Mouse (Mus musculus) hindbrain, postnatal 0 days (tissue): ENCODE measurements around the gene Lhfpl4. TPM values are rescaled to one million over a fixed set of nuclear protein-coding genes. Genes with fewer than 3 reads are reported as not detected.

ENCODE experiments used
- ATAC-seq: fragments of 200-750 bp; cut with Nextera tagmentation; 2 replicates; pipeline ENCODE4 v1.8.0; 2017; ENCODE audit warnings: mild to moderate bottlenecking, moderate TSS enrichment, moderate library complexity
- DNase-seq: peaks from one replicate; pipeline ENCODE4 v3.0.0-alpha.2; 2015; ENCODE audit warnings: low spot score
- H3K27ac ChIP-seq: fragments of 300-500 bp; sonication (generic); 2 replicates; pipeline ENCODE4 v1.5.1; 2014; ENCODE audit warnings: mild to moderate bottlenecking
- H3K27me3 ChIP-seq: fragments of 300-500 bp; sonication (generic); 2 replicates; pipeline ENCODE4 v1.6.1; 2014; ENCODE audit warnings: low read length, mixed read lengths; ENCODE audit not compliant: insufficient read depth
- H3K36me3 ChIP-seq: fragments of 300-500 bp; sonication (generic); 2 replicates; pipeline ENCODE4 v1.6.1; 2014; ENCODE audit warnings: low read length, mixed read lengths; ENCODE audit not compliant: insufficient read depth
- H3K4me1 ChIP-seq: fragments of 300-500 bp; sonication (generic); 2 replicates; pipeline ENCODE4 v1.6.1; 2014; ENCODE audit warnings: antibody characterized with exemption, low read length, mixed read lengths; ENCODE audit not compliant: insufficient read depth
- H3K4me2 ChIP-seq: fragments of 300-500 bp; sonication (generic); 2 replicates; pipeline ENCODE4 v1.6.1; 2014; ENCODE audit warnings: low read depth, mild to moderate bottlenecking, low read length, moderate library complexity, mixed read lengths
- H3K4me3 ChIP-seq: fragments of 300-500 bp; sonication (generic); 2 replicates; pipeline ENCODE4 v1.5.1; 2014; ENCODE audit warnings: low read length
- H3K9ac ChIP-seq: fragments of 300-500 bp; sonication (generic); replicated peaks from 2 replicates; pipeline ENCODE4 v1.6.1; 2014; ENCODE audit warnings: mild to moderate bottlenecking, low read length, moderate library complexity, mixed read lengths
- H3K9me3 ChIP-seq: fragments of 300-500 bp; sonication (generic); 2 replicates; pipeline ENCODE4 v1.6.1; 2016; ENCODE audit warnings: low read length, mixed read lengths
- CTCF ChIP-seq: IDR thresholded peaks from 2 replicates; pipeline ENCODE4 v1.5.1; 2016; ENCODE audit warnings: antibody characterized with exemption, control low read depth, low read depth
- WGBS: fragments of 180-500 bp; shearing (Covaris S2); extraction: QIAGEN DNeasy Blood & Tissue Kit; methylation state at CpG from one replicate; pipeline ENCODE4 v1.1.7; 2014; 5-methylcytosine and 5-hydroxymethylcytosine counted together
- polyA plus RNA-seq: library from polyadenylated mRNA; unstranded; fragments of >200 nt; fragmentation: Nextera tagmentation; extraction: Ambion mirVana; gene quantifications from 2 replicates; pipeline ENCODE4 v1.2.1, GENCODE M21; 2015
- total RNA-seq: library from RNA; depleted of rRNA; stranded (reverse); fragments of >200 nt; gene quantifications from 2 replicates; pipeline ENCODE4 v1.2.3, GENCODE M21; 2014

The Lhfpl4 gene
- total and polyA plus RNA-seq, 2 experiments from 2014 or later, result 56.0 to 72.9 TPM

GRCm38 (mm10) chr6:113225798-113226197 is 30.6 kb upstream of the Lhfpl4 start:
- no peak for TF ChIP-seq CTCF
- Histone ChIP-seq H3K9me3 (no peaks in the 10 kb centered on the region), H3K27ac (no peak overlapping the region), H3K36me3 (no peaks in the 10 kb centered on the region), H3K9ac (no peak overlapping the region), H3K4me3 (no peak overlapping the region), H3K4me1 (no peaks in the 10 kb centered on the region), H3K27me3 (no peaks in the 10 kb centered on the region), H3K4me2 (no peak overlapping the region)
- ATAC-seq (no peak), DNase-seq (no peak)
- WGBS, result 75% methylated on average over 4 of the region's 4 CpGs

GRCm38 (mm10) chr6:113216280-113216679 is 21.1 kb upstream of the Lhfpl4 start:
- Histone ChIP-seq H3K27me3 (no peaks in the 10 kb centered on the region), H3K27ac (no peak overlapping the region), H3K4me3 (no peak overlapping the region), H3K4me1 (no peaks in the 10 kb centered on the region), H3K36me3 (no peaks in the 10 kb centered on the region), H3K4me2 (no peak overlapping the region), H3K9me3 (no peaks in the 10 kb centered on the region), H3K9ac (no peak overlapping the region)
- ATAC-seq, result no peak
- no peak for TF ChIP-seq CTCF
- 65% methylated on average over 2 of the region's 2 CpGs for WGBS
- no peak for DNase-seq

DNA sequence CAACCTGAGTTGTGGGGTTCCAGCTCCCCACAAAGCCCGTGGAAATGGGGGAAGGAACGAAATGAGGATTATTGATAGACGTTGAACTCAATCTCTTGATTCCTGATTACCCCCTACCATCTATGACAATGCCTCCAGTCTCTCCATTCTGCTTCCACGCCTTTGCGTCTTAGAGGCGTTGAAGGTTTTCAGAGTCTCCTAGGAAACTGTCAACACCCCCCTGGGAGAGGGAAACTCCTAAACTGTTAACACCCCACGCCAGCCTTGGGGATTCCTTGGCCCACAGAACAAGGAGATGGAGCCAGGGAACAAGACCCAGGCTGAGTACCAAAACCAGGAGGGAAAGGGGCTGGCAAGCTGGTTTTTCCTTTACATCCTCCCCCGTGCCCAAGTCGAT is 410 bp upstream of the Lhfpl4 start:
- Histone ChIP-seq H3K9me3 (no peaks in the 10 kb centered on the region), H3K36me3 (no peaks in the 10 kb centered on the region), H3K4me1 (peaks cover 18% of the 10 kb centered on the region), H3K9ac (peak overlapping the region; percentile 83), H3K4me2 (peak overlapping the region; percentile 88), H3K27me3 (no peaks in the 10 kb centered on the region), H3K27ac (peak overlapping the region; percentile 86), H3K4me3 (peak overlapping the region; percentile 69)
- 7% methylated on average over 9 of the region's 9 CpGs for WGBS
- TF ChIP-seq CTCF, result no peak
- ATAC-seq, result peak; percentile 37; the same call in 1 of the 2 replicates
- peak; percentile 51 for DNase-seq

DNA sequence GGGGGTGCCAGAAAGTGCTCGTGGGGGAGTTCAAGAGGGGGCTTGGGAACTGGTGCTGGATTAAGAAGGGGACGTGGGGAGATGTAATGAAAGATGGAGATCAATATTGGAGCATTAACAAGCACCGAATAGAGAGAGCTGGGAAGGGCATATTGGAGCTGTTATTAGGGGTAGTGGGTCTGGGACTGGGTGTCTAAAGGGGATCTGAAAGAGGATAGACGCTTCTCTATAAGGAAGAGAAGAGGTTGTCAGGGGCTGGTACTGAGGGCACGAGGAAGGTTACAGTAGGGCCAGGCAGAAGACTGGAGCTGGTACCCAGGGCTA is 705 bp downstream of the Lhfpl4 start:
- Histone ChIP-seq H3K4me3 (peak overlapping the region; percentile 69), H3K36me3 (no peaks in the 10 kb centered on the region), H3K27me3 (no peaks in the 10 kb centered on the region), H3K9ac (peak overlapping the region; percentile 83), H3K4me1 (peaks cover 18% of the 10 kb centered on the region), H3K4me2 (peak overlapping the region; percentile 88), H3K27ac (peak overlapping the region; percentile 86), H3K9me3 (no peaks in the 10 kb centered on the region)
- no peak for ATAC-seq
- no peak for TF ChIP-seq CTCF
- DNase-seq, result no peak
- 2% methylated on average over 5 of the region's 5 CpGs for WGBS

- H3K9me3 ChIP-seq, result no peaks in the 10 kb centered on the region
- peak overlapping the region; percentile 83 for H3K9ac ChIP-seq
- ATAC-seq, result peak; percentile 71
- no peaks in the 10 kb centered on the region for H3K36me3 ChIP-seq
- 3% methylated on average over 46 of the region's 46 CpGs for WGBS
- no peaks in the 10 kb centered on the region for H3K27me3 ChIP-seq
- H3K27ac ChIP-seq, result peak overlapping the region; percentile 86; the same call in 1 of the 2 replicates
- TF ChIP-seq CTCF, result no peak
- DNase-seq, result peak; percentile 63
- H3K4me3 ChIP-seq, result peak overlapping the region; percentile 69
- H3K4me1 ChIP-seq, result peaks cover 18% of the 10 kb centered on the region
- H3K4me2 ChIP-seq, result peak overlapping the region; percentile 88
Observed at GRCm38 (mm10) chr6:113193765-113194460, 1.3 kb downstream of the Lhfpl4 start.

DNA sequence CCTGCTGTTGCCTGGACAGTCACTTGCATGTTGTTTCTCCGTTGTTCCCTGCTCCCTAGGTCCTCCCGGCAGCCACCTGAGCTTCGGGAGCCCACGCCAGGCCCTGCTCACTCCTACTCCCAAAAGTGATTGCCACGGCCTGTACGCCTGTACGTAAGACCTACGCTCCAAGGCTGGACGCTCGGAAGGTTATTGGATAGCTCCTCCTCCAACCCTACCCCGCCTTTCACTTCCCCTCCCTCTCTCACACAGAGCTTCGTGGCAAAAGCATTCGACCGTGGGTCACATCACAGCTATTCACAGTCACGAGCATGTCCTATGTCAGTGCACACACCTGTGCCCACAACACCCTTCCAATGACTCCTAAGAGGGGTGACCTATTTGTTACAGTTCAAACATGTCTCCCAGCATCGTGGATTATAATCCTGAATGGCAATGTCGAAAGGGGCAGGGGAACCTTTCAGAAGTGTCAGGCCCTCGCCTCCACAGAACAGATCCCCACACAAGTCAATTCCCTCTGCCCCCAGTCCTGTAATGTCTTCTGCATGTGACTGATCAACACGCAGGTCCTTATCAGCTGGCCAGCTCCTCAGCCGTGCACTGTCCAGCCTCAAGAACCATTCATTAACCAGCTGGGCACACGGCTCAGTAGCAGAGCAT is 10.2 kb downstream of the Lhfpl4 start:
- H3K36me3 ChIP-seq, result peaks cover 8% of the 10 kb centered on the region; the same call in 1 of the 2 replicates
- no peak overlapping the region for H3K9ac ChIP-seq
- no peak overlapping the region for H3K27ac ChIP-seq
- 86% methylated on average over 21 of the region's 21 CpGs for WGBS
- ATAC-seq, result no peak
- no peaks in the 10 kb centered on the region for H3K27me3 ChIP-seq
- TF ChIP-seq CTCF, result no peak
- no peaks in the 10 kb centered on the region for H3K9me3 ChIP-seq
- no peak overlapping the region for H3K4me3 ChIP-seq
- H3K4me2 ChIP-seq, result no peak overlapping the region
- DNase-seq, result no peak
- no peaks in the 10 kb centered on the region for H3K4me1 ChIP-seq

- 67% methylated on average over 9 of the region's 9 CpGs for WGBS
- H3K4me2 ChIP-seq, result no peak overlapping the region
- no peaks in the 10 kb centered on the region for H3K9me3 ChIP-seq
- ATAC-seq, result no peak
- TF ChIP-seq CTCF, result no peak
- 0 out of 2 replicates have a peak, but pooled peaks cover 4% of the 10 kb centered on the region for H3K4me1 ChIP-seq
- no peak overlapping the region for H3K27ac ChIP-seq
- H3K27me3 ChIP-seq, result no peaks in the 10 kb centered on the region
- DNase-seq, result no peak
- no peak overlapping the region for H3K9ac ChIP-seq
- H3K4me3 ChIP-seq, result no peak overlapping the region
- peaks cover 8% of the 10 kb centered on the region; the same call in 1 of the 2 replicates for H3K36me3 ChIP-seq
Observed at GRCm38 (mm10) chr6:113184163-113184562, 11.0 kb downstream of the Lhfpl4 start.
